Mouse (Mus musculus) liver (tissue): ENCODE results near the gene Igsf8.

ENCODE experiments used
- DNase-seq: peaks from one replicate; pipeline ENCODE4 v3.0.0-alpha.2; 2020; ENCODE audit warnings: mixed read lengths

The Igsf8 gene

GRCm38 (mm10) chr1:172305153-172305552, 43.7 kb downstream of the Igsf8 start:
- DNase-seq: no peak

- DNase-seq: no peak
Measured at GRCm38 (mm10) chr1:172305635-172306034, 44.2 kb downstream of the Igsf8 start.

GRCm38 (mm10) chr1:172306196-172306595, 44.8 kb downstream of the Igsf8 start:
- no peak for DNase-seq

GRCm38 (mm10) chr1:172306885-172307284, 45.4 kb downstream of the Igsf8 start:
- DNase-seq: no peak

- DNase-seq: no peak
Measured at GRCm38 (mm10) chr1:172307936-172308335, 46.5 kb downstream of the Igsf8 start.

GRCm38 (mm10) chr1:172308409-172308808, 47.0 kb downstream of the Igsf8 start:
- DNase-seq: no peak

GRCm38 (mm10) chr1:172309699-172310398, 48.4 kb downstream of the Igsf8 start:
- peak; percentile 89 for DNase-seq

- peak; percentile 63 for DNase-seq
Measured at GRCm38 (mm10) chr1:172311248-172311906, 49.9 kb downstream of the Igsf8 start.

- DNase-seq: peak; percentile 97
Measured at GRCm38 (mm10) chr1:172311921-172312767, 50.7 kb downstream of the Igsf8 start.

- no peak for DNase-seq
Measured at GRCm38 (mm10) chr1:172312768-172313561, 51.5 kb downstream of the Igsf8 start.

- no peak for DNase-seq
Measured at GRCm38 (mm10) chr1:172313613-172314411, 52.4 kb downstream of the Igsf8 start.

- no peak for DNase-seq
Measured at GRCm38 (mm10) chr1:172314911-172315310, 53.5 kb downstream of the Igsf8 start.

- DNase-seq: no peak
Measured at GRCm38 (mm10) chr1:172317431-172317830, 56.0 kb downstream of the Igsf8 start.

- no peak for DNase-seq
Measured at GRCm38 (mm10) chr1:172317946-172318345, 56.5 kb downstream of the Igsf8 start.

- no peak for DNase-seq
Measured at GRCm38 (mm10) chr1:172318424-172319035, 57.1 kb downstream of the Igsf8 start.

- no peak for DNase-seq
Measured at GRCm38 (mm10) chr1:172319346-172319745, 57.9 kb downstream of the Igsf8 start.

- DNase-seq: no peak
Measured at GRCm38 (mm10) chr1:172319921-172320411, 58.5 kb downstream of the Igsf8 start.

GRCm38 (mm10) chr1:172322725-172323124, 61.3 kb downstream of the Igsf8 start:
- no peak for DNase-seq

GRCm38 (mm10) chr1:172323298-172323697, 61.9 kb downstream of the Igsf8 start:
- no peak for DNase-seq

GRCm38 (mm10) chr1:172323801-172324359, 62.4 kb downstream of the Igsf8 start:
- DNase-seq: no peak

- peak; percentile 71 for DNase-seq
Measured at GRCm38 (mm10) chr1:172324725-172325124, 63.3 kb downstream of the Igsf8 start.
